Mouse (Mus musculus) frontal cortex, postnatal 10 days (tissue): Measurements from ENCODE around the gene En2.

Experiments
- DNase-seq, 2 experiments: peaks; one replicate each; pipeline ENCODE4 v3.0.0; 2022; ENCODE audit warnings: low spot score in 2 of 2, mixed read lengths in 1 of 2

The En2 gene

GRCm38 (mm10) chr5:28178322-28178721, 12.8 kb downstream of the En2 start:
- DNase-seq: no peak

DNA sequence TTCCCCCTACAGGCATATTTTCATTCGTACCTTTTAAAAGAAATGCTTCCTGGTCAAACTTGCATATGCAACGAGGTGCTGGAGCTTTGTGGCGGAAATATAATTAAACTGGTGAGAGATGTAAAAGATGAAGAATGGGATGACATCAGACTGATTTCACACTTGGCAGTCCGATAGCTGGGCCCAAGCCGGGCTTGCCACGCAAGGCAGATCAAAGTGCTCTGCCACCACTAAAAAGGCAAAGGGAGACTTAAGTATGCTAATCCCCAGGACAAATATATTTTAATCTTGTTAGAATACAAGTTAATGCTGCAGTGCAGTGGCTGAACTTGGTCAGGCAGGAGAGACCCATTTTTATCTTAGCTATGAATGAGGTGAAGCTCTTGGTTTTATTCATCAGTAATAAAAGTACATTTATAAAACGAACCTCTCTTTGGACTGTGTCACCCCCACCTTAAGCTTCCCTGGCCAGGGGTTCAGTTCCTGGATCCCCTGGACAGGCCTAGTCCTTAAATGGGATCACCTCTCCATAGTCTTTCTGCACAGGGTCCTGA, 13.8 kb downstream of the En2 start:
- no peak for DNase-seq

GRCm38 (mm10) chr5:28191201-28192098, 26.0 kb downstream of the En2 start:
- no peak for DNase-seq

DNA sequence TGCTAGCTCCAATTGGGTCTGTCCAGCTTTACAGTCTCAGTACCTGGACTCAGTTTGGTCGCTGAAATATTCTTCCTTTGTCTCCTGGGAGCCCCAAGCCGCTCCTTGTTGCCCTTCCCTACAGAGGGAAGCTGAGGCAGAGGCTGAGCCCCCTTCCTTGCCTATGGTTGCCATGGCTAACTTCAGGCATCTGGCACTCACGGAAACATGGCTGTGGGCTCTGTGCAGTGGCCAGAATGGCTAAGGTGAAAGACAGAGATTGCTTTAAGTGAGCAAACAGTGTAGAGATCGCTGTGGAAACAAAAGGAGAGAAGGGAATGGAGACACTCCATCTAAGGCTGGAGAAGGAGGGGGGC, 26.6 kb downstream of the En2 start:
- no peak for DNase-seq

DNA sequence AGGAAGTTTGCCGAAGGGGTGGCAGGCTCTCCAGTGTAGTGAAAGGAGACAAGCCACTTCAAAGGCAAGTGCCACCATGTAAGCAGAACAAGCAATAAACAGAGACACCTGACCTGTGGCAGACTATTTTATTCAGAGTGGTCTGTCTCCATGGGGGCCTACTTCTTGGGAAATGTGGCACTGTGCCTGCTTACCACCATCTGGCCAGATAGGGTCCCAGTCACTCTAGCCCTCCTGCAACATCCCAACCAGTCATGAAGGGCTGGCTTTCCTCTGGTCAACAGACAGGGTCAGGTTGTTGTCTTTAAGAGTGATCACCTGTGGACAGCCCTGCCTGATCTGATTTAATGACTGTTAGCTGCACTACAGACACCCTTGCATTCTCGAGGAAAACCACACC, 30.0 kb downstream of the En2 start:
- DNase-seq: no peak

DNA sequence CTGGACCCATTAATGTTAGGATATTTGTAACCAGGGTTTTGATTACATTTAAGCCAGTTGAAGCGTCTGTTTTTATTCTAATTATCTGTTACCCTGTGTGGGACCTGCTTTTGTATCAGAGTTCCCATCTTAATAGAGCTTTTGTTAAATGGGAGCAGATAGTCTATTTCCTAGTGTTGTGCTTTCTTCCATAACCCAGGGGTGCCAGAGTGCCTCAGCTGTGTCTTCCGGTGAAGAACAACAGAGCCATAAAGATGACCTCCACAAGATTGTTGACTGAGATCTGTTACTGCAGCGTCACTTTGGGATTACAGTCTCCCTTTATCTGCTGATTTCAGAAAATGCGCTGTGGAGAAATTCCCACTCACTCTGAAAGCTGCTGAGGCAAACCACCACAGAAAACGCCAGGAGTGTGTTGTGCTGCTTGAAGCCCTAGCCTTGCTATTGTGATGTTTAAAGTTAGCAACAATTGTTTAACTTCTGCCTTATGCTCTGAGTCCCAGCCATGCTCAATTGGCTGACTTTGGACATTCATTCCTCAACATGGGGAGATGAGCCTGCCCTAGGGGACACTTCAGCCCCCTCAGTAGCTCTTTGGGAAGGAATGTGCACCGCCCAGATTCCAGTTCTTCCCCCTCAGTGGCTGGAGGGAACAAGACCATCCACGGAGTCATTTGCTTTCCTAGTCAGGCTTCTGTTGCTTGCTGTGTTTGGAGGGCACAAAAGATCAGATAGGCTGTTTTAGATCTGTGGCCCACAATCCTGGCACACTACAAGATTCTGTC, 33.8 kb downstream of the En2 start:
- DNase-seq: no peak

DNA sequence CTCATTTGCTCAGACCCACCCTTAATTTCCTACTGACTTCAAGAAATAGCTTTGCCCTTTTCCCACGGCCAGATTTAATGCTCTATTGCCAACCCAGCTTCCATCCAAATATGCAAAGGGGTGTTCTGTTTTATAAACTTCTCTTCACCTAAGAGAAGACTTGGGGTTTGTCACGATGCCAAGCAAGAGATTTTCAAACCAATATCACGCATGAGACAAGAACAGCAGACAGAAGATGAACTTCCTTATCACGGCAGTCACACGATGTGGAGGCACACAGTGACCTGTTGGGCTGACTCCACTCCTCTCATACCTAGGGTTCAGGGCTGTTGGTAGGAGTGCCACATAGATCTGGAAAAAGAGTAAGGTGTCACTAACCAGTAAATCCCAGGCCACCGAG, 37.6 kb downstream of the En2 start:
- no peak for DNase-seq

DNA sequence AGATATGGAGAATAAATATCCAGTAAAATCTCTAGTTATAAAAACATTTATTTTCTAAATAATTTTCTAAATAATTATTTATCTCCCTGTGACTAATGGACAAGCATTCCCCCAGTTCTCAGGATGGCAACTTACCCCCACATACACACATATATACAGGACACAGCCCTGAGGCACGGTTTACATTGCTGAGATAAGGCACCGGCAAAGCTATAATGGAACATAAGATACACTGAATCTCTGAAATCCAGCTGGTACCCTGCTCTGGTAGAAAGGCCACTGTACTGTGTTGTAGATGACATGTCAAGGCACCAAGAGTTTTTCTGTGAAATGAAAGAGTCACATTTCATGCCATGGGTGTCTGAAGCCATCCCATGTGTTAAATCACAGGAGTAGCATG, 39.2 kb downstream of the En2 start:
- DNase-seq: no peak

DNA sequence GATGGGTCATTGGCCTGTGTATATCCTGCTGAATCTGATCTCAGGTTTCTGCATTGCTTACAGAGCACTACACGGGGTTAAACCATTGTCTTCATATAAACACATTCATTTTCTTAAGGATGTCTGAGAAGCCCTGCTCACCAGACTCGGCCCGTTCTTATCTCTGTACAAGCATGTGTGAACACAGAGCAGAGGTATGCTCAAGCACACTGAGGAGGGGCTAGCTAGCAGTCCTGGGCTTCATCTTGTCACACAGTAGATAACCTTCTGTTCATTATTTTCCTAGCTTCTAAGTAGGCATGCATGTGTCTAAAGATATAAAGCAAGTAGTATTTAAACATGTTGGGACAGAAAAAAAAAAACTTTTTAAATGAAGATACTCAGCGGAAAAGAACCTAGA, 41.0 kb downstream of the En2 start:
- no peak for DNase-seq

GRCm38 (mm10) chr5:28207043-28207442, 41.5 kb downstream of the En2 start:
- no peak for DNase-seq

- DNase-seq: no peak
Observed at GRCm38 (mm10) chr5:28208726-28209520, 43.4 kb downstream of the En2 start.

GRCm38 (mm10) chr5:28209549-28210431, 44.3 kb downstream of the En2 start:
- no peak for DNase-seq

DNA sequence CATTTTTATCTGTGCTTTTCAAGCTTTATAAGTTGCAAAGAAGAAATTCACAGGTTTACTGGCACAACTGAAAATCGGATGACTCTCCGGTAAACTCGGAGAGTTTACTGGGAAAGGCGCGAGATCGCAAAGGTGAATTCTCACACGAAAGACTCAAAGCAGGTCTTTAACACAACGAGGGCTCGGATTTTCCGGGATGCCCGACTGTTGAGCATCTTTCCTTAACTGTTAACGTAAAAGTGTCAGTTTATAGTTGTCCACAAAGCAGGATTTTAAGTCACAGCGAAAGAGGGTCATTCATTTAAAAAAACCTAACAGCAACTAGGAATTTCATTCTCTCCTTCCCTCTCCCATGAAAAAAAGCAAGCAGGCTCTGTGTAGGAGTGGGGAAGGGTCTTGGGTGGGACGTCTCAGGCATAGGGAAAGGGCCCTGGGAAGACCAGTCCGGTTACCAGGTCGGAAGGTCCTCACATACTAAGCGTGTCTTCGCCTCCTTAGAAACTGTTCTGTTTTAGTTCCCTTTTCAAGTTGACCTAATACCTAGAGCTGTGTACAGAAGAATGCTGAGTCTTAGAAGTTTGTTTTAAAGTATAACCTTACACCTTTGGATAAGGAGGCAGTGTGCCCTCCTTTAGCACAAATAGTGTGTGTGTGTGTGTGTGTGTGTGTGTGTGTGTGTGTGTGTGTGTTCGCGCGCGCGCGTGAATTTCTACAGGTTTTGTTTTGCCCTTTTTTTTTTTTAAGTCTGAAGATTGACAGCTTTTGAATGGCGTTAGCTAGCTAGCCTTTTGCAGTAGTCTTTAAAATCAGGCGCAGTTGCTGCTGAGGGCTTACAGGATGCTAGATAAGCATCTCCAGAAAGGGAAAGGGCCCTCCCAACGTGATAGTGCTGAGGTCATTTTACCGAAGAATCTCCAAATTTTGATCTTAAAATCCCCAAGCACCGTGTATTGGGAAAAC, 45.4 kb downstream of the En2 start:
- no peak for DNase-seq

GRCm38 (mm10) chr5:28211651-28212310, 46.3 kb downstream of the En2 start:
- no peak for DNase-seq

DNA sequence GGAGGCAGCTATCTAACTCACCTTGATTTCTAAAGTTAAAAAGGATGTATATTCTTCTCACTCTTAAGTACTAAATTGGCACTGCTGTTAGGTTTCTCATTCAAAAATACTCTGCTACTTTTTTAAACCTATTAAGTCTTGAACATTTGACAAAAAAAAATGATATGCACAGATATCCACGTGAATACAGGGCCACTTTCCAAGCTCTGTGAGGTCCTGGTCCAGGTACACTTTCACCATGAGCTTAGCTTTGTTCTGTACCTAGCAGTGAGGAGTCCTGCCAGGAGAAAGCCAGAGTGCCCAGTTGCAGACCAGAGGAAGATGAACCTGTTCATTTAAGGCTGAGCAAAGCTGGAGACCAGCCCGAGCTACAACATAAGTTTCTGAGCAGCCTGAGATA, 47.9 kb downstream of the En2 start:
- no peak for DNase-seq

GRCm38 (mm10) chr5:28219596-28219995, 54.1 kb downstream of the En2 start:
- no peak for DNase-seq
